Mouse (Mus musculus) forebrain, postnatal 0 days (tissue): ENCODE measurements around the gene Gpr141. TPM values are rescaled to one million over a fixed set of nuclear protein-coding genes. Genes with fewer than 3 reads are reported as not detected.

Experiments
- ATAC-seq: fragments of 200-750 bp; cut with Nextera tagmentation; 2 replicates; pipeline ENCODE4 v1.8.0; 2017; ENCODE audit warnings: mild to moderate bottlenecking, moderate library complexity
- DNase-seq: peaks from one replicate; pipeline ENCODE4 v3.0.0-alpha.2; 2015
- H3K27ac ChIP-seq: fragments of 300-500 bp; sonication (generic); 2 replicates; pipeline ENCODE4 v1.5.1; 2014; ENCODE audit warnings: low read depth, mild to moderate bottlenecking, antibody characterized with exemption, low read length, moderate library complexity, mixed read lengths
- H3K27me3 ChIP-seq: fragments of 300-500 bp; sonication (generic); 2 replicates; pipeline ENCODE4 v1.6.1; 2014; ENCODE audit warnings: mild to moderate bottlenecking, low read length, mixed read lengths; ENCODE audit not compliant: insufficient read depth
- H3K36me3 ChIP-seq: fragments of 300-500 bp; sonication (generic); 2 replicates; pipeline ENCODE4 v1.6.1; 2014; ENCODE audit warnings: mild to moderate bottlenecking, moderate library complexity; ENCODE audit not compliant: insufficient read depth
- H3K4me1 ChIP-seq: fragments of 300-500 bp; sonication (generic); 2 replicates; pipeline ENCODE4 v1.6.1; 2014; ENCODE audit warnings: antibody characterized with exemption; ENCODE audit not compliant: insufficient read depth
- H3K4me2 ChIP-seq: fragments of 300-500 bp; sonication (generic); 2 replicates; pipeline ENCODE4 v1.6.1; 2014; ENCODE audit warnings: low read depth, mild to moderate bottlenecking, moderate library complexity
- H3K4me3 ChIP-seq: fragments of 300-500 bp; sonication (generic); 2 replicates; pipeline ENCODE4 v1.5.1; 2014; ENCODE audit warnings: low read depth, low read length, mixed read lengths
- H3K9ac ChIP-seq: fragments of 300-500 bp; sonication (generic); 2 replicates; pipeline ENCODE4 v1.6.1; 2014; ENCODE audit warnings: mild to moderate bottlenecking
- H3K9me3 ChIP-seq: fragments of 300-500 bp; sonication (generic); 2 replicates; pipeline ENCODE4 v1.6.1; 2016; ENCODE audit warnings: low read length
- CTCF ChIP-seq: sonication (generic); IDR thresholded peaks from 2 replicates; pipeline ENCODE4 v1.5.1; 2016; ENCODE audit warnings: antibody characterized with exemption, control low read depth, low read depth
- WGBS: fragments of 180-500 bp; shearing (Covaris S2); extraction: QIAGEN DNeasy Blood & Tissue Kit; methylation state at CpG from one replicate; pipeline ENCODE4 v1.1.7; 2014; 5-methylcytosine and 5-hydroxymethylcytosine counted together
- polyA plus RNA-seq: library from polyadenylated mRNA; unstranded; fragments of >200 nt; fragmentation: Nextera tagmentation; extraction: Ambion mirVana; gene quantifications from 2 replicates; pipeline ENCODE4 v1.2.1, GENCODE M21; 2015
- total RNA-seq: library from RNA; depleted of rRNA; stranded (reverse); fragments of >200 nt; gene quantifications from 2 replicates; pipeline ENCODE4 v1.2.3, GENCODE M21; 2014; rRNA removed

Gene Gpr141
- total and polyA plus RNA-seq, 2 experiments from 2014 or later, result 0.05 TPM; not detected in 1

DNA sequence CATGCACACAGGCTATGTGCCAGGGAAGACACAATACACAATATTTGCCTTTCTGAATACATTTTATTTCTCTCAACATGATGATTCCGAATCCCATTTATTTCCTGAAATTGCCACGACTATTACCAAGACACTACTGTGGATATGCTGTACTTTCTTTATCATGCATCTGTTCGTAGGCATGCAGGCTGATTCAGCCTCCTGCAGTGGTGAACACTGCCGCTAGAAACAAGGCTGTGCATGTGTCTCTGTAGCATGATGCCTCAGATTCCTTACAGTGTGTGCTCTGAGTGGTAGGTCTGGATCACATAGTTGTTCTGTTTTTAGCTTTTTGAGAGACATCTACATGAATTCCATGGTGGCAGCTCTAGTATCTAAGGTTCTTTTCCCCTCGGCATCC is 89.5 kb downstream of the Gpr141 start:
- Histone ChIP-seq H3K27ac (no peak overlapping the region), H3K4me3 (no peak overlapping the region), H3K36me3 (no peaks in the 10 kb centered on the region), H3K4me2 (no peak overlapping the region), H3K27me3 (no peaks in the 10 kb centered on the region), H3K9me3 (no peaks in the 10 kb centered on the region), H3K4me1 (0 out of 2 replicates have a peak, but pooled peaks cover 4% of the 10 kb centered on the region), H3K9ac (no peak overlapping the region)
- WGBS, result 71% methylated on average over 5 of the region's 5 CpGs
- TF ChIP-seq CTCF, result no peak
- ATAC-seq (no peak; the same call in 1 of the 2 replicates), DNase-seq (peak; percentile 18)

DNA sequence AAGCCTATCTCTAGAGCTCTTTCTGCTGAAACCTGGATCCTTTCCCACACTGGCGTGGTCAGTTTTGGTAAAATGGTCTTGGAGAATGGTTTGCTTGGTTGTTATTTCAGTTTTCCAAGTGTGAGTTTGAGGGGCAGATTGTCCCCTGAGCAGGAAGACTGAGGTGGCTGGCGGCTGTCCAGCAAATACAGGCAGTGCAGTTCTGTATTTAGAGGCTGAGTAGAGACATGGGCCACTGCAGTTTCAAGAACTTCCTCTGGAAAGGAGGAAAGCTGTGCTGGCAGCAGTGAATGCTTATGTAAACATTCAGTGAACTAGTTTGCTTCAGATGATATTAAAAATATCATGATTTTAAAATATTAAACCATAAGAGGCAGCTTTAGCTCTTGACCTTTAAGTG is 93.2 kb downstream of the Gpr141 start:
- Histone ChIP-seq H3K27ac (no peak overlapping the region), H3K9ac (no peak overlapping the region), H3K4me1 (0 out of 2 replicates have a peak, but pooled peaks cover 4% of the 10 kb centered on the region), H3K36me3 (no peaks in the 10 kb centered on the region), H3K4me3 (no peak overlapping the region), H3K4me2 (no peak overlapping the region), H3K27me3 (no peaks in the 10 kb centered on the region), H3K9me3 (no peaks in the 10 kb centered on the region)
- no peak for TF ChIP-seq CTCF
- ATAC-seq (no peak), DNase-seq (no peak)
- WGBS, result 81% methylated on average over 2 of the region's 2 CpGs

DNA sequence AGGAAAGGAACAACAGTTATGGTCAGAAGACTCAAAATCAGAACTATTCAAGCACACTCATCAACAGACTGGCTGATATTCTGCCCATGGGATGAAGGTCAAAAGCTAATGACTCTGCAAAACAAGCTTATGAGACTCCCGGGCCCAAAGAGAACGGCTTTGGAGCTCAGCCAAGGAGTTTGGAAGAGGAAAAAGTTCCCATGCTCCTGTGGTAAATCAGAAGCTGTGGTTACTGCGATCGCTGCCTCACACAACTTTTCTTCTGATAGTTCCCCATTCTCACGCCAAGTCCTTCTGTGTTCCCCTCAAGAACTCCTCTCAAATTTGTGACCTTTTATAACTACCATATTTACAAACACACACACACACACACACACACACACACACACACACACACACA is 105.1 kb downstream of the Gpr141 start:
- H3K4me3 ChIP-seq, result no peak overlapping the region
- no peak for TF ChIP-seq CTCF
- no peak overlapping the region for H3K4me2 ChIP-seq
- WGBS, result 48% methylated on average over 5 of the region's 5 CpGs
- no peak overlapping the region for H3K9ac ChIP-seq
- H3K27me3 ChIP-seq, result no peaks in the 10 kb centered on the region
- H3K9me3 ChIP-seq, result no peaks in the 10 kb centered on the region
- ATAC-seq (no peak), DNase-seq (no peak)
- no peaks in the 10 kb centered on the region for H3K4me1 ChIP-seq
- no peaks in the 10 kb centered on the region for H3K36me3 ChIP-seq
- no peak overlapping the region for H3K27ac ChIP-seq

DNA sequence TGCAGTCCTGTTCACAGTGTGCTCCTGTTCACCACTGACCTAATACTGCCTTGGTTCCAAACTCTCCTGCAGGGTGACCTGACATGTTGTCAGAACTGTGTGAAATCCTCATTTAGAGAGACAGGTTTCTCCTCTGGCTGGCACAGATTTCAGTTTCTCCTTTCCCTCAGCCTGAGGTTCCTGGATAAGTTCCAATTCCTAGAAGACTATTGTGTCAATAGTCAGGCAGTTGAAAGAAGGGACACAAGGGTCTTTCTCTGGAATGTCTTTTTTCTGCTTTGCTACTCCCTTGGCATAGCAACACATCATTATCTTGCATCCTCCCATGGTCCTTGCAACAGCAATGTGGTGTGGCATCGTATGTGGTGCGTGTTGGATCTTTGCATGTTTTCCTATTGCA is 106.9 kb downstream of the Gpr141 start:
- H3K4me2 ChIP-seq, result no peak overlapping the region
- ATAC-seq (no peak; the same call in 1 of the 2 replicates), DNase-seq (no peak)
- H3K27ac ChIP-seq, result no peak overlapping the region
- no peaks in the 10 kb centered on the region for H3K27me3 ChIP-seq
- no peak overlapping the region for H3K4me3 ChIP-seq
- no peaks in the 10 kb centered on the region for H3K9me3 ChIP-seq
- no peak overlapping the region for H3K9ac ChIP-seq
- no peaks in the 10 kb centered on the region for H3K36me3 ChIP-seq
- no peaks in the 10 kb centered on the region for H3K4me1 ChIP-seq
- whole genome bisulfite sequencing, result 39% methylated on average over 2 of the region's 2 CpGs
- no peak for TF ChIP-seq CTCF

DNA sequence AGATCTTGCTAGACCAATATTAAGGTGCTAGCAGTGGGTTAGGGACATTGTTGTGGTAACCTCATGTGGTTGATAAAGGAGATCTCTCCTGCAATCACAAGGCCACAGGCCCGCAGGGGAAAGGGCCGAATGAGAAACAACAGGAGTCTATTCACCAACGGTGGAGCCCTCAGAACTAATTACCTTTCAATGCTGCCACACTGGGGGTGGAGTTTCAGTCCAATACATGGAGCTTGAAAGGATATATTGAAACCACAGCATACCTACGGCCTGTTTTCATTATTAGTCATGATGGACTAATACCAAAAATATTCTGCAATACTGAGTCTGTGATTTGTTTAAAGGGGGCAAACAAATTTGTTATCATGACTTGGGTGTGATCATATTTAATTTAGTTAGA is 120.3 kb downstream of the Gpr141 start:
- no peak for ATAC-seq
- H3K36me3 ChIP-seq, result no peaks in the 10 kb centered on the region
- 17% methylated on average over 4 of the region's 4 CpGs for WGBS
- no peak overlapping the region for H3K4me2 ChIP-seq
- TF ChIP-seq CTCF, result no peak
- no peak overlapping the region for H3K27ac ChIP-seq
- H3K4me1 ChIP-seq, result no peaks in the 10 kb centered on the region
- H3K27me3 ChIP-seq, result no peaks in the 10 kb centered on the region
- no peak overlapping the region for H3K4me3 ChIP-seq
- no peaks in the 10 kb centered on the region for H3K9me3 ChIP-seq
- H3K9ac ChIP-seq, result no peak overlapping the region
- DNase-seq, result no peak

DNA sequence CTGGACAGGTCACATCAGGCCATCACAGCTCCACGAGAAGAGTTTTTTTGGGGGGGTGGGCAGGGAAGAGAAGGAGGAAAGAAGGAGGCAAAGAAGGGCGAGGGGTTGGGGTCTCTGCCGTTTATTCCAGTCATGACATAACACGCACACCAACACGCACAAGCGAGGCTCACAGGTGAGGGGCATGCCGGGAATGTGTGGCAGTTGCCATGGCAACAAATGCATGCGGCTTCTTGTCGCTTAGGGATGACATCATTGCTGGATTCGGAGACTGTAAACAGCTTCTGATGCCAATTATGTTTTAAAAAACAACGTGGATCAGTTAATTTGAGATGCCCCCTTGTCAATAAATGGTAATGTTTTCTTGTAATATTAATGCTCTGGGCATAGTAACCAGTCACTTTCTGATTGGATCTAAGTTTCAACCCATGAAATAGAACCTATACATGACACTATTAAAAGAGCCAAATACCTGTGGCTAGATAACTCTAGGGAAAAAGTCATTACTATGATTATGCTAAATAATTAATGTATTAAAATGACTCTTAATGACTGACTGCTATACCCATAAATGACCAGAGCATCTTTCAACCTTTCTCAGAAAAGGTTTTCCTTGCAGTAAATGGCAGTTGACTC is 122.5 kb downstream of the Gpr141 start:
- Histone ChIP-seq H3K36me3 (no peaks in the 10 kb centered on the region), H3K27me3 (no peaks in the 10 kb centered on the region; the same call in 1 of the 2 replicates), H3K4me3 (peak overlapping the region; percentile 26), H3K9me3 (no peaks in the 10 kb centered on the region), H3K4me2 (peak overlapping the region; percentile 41), H3K4me1 (no peaks in the 10 kb centered on the region), H3K9ac (no peak overlapping the region), H3K27ac (no peak overlapping the region)
- TF ChIP-seq CTCF, result no peak
- ATAC-seq, result peak; percentile 95
- peak; percentile 90 for DNase-seq
- 36% methylated on average over 11 of the region's 11 CpGs for WGBS

DNA sequence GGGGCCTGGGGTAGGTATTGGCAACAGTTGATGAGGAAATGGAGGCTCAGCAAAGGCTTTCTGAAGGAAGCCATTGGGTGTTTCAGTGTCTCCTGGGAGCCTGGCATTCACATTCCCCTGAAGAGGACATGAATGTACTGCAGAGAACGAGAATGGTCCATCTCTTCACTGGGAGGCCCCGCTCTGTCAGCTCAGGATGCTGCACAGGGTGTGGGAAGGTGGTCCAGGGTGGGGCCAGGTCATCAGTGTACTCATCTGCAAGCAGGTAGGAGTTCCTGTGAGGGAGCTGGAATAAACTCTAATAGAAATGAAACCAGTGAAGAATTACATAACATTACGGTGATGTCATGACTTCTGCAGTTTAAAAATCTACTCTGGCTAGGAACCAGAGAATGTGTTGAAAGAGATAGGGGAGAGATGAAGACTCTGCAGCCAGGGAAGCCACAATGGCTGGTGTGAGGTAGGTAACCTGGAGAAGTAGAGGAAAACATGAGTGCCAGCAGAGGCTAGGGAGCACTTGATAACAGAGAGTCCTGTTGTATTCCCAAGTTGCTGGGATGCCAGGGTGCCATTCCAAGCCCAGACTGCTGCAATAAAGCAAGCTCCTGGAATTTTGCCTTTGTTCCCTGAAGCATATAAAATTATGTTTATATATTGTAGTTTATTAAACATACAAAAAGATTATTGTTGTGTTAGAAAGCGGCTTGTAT is 123.2 kb downstream of the Gpr141 start:
- no peak for DNase-seq
- H3K9ac ChIP-seq, result no peak overlapping the region
- no peak for TF ChIP-seq CTCF
- WGBS, result 84% methylated on average over 4 of the region's 4 CpGs
- peak; percentile 42; the same call in 1 of the 2 replicates for ATAC-seq
- no peaks in the 10 kb centered on the region; the same call in 1 of the 2 replicates for H3K27me3 ChIP-seq
- no peaks in the 10 kb centered on the region for H3K36me3 ChIP-seq
- H3K4me1 ChIP-seq, result no peaks in the 10 kb centered on the region
- peak overlapping the region; percentile 41 for H3K4me2 ChIP-seq
- no peaks in the 10 kb centered on the region for H3K9me3 ChIP-seq
- peak overlapping the region; percentile 26 for H3K4me3 ChIP-seq
- H3K27ac ChIP-seq, result no peak overlapping the region

Other genes starting within 250 kb of the Gpr141 start
- 29.6 and 29.8 TPM in 2 replicates for gene Epdr1, start 204.3 kb downstream of the Gpr141 start, total RNA-seq
- 29.1 and 34.4 TPM in 2 replicates for gene Epdr1, start 204.3 kb downstream of the Gpr141 start, polyA plus RNA-seq
- 1.7 and 2.2 TPM in 2 replicates for gene Sfrp4, start 201.2 kb downstream of the Gpr141 start, total RNA-seq
- 1.5 and 3.0 TPM in 2 replicates for gene Sfrp4, start 201.2 kb downstream of the Gpr141 start, polyA plus RNA-seq
- not detected in 2 replicates for gene Nme8, start 126.5 kb downstream of the Gpr141 start, total RNA-seq
- gene Nme8, start 126.5 kb downstream of the Gpr141 start, polyA plus RNA-seq, result not detected in 2 replicates